Mouse (Mus musculus): ENCODE data around the gene Dda1. TPM values are rescaled to one million over a fixed set of nuclear protein-coding genes. Genes with fewer than 3 reads are reported as not detected.

The Dda1 gene
- total RNA-seq, 2 experiments from 2014 or later = 128 to 130 TPM

- DNase-seq (ENCODE audit: low spot score in 2 of 2) = no peak
These were observed 1.8 kb upstream of the Dda1 start for GRCm38 (mm10) chr8:71467201-71467600.

- DNase-seq (ENCODE audit: low spot score in 2 of 2) = no peak
These were observed 998 bp upstream of the Dda1 start for GRCm38 (mm10) chr8:71468001-71468400.

- peak; percentile 62 to 74 for DNase-seq (ENCODE audit: low spot score in 2 of 2)
These were observed 412 bp downstream of the Dda1 start for GRCm38 (mm10) chr8:71469411-71469810.

DNA sequence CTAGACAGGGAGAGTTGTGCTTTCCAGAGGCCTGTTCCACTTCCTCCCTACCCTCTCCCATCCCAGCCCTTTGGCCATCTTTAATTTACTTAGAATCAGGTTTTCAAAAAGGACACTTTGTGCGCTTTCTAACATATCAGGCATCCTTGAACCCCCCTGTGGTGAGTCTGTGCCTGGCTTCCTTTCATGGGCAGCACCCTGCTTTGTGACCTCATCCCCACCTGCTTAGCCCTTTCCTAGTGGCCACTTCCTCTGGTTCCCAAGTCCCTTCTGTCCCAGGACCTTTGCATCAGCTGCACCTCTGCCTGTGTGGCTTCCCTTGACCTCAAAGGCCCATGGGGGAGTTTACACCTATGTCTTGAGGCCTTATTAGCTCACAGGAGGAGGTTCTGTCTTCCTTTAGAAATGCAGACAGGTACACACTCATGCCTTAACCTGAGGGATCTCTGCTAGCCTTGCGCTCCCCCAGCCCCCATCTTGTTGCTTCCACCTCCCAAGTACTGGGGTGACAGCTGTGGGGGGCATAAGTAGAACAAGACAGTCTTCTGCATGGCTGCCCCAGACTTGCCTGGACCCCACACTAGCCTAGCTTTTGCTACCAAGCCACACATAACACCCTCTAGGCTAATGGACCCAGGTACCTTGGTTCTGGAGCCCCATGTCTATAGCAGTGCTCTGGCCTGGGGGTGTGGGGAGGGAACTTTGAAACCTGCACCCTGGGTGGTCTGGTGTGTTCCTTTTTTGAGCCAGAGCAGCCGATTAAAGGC is 1.3 kb downstream of the Dda1 start:
- DNase-seq (ENCODE audit: low spot score in 2 of 2) = peak in 1 of 2 experiments; percentile 13

- DNase-seq (ENCODE audit: low spot score in 2 of 2) = no peak
These were observed 1.9 kb downstream of the Dda1 start for GRCm38 (mm10) chr8:71470913-71471255.

DNA sequence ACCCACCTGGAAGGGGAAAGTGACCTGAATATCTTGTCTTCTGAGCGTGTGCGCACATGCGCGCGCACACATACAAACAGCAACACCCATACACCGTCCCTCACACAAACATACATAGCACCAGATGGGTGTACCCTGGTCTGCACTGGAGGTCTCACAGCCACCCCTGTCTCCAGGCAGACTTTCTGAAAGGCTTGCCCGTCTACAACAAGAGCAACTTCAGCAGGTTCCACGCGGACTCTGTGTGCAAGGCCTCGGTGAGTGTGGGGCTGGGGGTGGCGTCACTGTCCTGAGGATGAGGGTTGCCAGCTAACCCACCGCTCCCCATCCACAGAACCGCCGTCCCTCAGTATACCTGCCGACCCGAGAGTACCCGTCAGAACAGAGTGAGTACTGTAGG is 2.9 kb downstream of the Dda1 start:
- DNase-seq (ENCODE audit: low spot score in 2 of 2) = no peak

DNA sequence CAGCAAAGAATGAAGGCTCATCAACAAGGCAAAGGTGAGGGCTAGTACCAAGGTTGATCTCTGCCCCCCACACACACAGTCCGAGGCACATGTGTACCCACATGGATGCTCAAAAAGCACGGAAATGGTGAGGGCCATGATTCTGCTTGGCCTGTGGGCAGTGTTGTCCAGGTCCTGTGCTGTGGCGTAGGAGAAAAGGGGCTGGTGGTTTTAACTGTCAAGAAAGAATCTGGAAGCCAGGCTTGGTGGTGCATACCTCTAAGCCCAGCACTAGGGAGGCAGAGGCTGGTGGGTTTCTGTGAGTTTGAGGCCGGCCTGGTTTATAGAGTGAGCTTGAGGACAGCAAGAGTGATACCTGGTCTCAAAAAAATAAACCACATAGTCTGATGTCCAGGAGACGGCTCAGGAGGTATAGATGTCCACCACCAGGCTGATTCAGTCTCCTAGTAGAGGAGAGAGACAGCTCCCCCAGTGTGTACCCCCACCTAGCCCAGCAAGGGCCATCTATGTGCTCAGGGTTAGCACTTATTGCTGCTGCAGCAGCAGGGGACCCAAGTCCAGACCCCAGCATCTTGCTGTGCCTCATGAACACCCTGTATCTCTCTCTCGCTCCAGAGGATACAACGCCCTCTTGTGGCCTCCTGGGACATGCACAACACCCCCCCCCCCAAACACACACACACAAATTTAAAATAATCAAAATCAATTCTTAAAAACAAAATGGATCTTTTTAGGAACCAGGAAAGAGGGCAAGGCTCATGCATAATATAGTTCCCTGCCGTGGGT is 3.8 kb downstream of the Dda1 start:
- no peak for DNase-seq (ENCODE audit: low spot score in 2 of 2)

GRCm38 (mm10) chr8:71474344-71474743 is 5.3 kb downstream of the Dda1 start:
- no peak for DNase-seq (ENCODE audit: low spot score in 2 of 2)

DNA sequence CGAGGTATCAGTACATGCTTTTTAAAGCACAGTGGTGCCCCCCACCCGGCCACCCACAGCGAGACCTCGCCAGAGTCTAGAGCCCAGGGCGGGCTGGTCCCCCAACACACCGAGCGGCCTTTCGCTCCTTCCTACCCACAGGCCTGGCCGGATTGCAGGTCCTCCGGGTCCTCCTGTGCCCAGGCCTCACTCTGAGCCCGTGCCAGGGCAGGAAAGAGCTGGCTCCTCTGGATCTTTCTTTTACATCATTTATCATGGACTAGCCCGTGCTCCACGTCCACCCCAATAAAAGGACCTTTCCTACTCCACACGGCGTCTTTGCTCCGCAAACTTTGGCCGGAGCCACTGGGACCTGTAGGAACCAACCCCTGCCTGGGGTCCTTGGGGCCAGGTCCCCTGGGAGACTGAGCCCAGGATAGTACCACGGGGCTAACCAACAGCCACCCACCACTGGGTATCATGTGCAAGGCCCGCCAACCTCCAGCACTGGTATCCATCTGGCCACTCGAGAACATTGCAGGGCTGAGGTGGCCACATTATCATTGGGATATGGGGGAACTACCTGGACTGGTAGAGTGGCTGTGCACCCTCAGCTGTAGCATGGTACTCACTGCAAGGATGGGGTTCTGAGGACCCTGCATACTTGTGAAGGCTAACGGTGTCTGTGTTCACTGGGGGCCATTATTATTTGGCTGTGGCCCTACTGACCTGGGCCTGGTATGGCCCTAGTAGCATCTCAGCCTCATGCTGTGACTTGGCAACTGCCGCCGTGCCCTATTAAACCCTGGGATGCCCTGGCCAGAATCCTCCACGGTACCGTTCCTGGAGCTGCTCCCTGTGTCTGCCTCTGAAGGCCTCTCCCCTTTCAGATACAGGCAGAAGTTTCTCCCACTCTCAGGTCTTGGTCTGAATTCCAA is 6.0 kb downstream of the Dda1 start:
- peak in 1 of 2 experiments; percentile 42 for DNase-seq (ENCODE audit: low spot score in 2 of 2)

DNA sequence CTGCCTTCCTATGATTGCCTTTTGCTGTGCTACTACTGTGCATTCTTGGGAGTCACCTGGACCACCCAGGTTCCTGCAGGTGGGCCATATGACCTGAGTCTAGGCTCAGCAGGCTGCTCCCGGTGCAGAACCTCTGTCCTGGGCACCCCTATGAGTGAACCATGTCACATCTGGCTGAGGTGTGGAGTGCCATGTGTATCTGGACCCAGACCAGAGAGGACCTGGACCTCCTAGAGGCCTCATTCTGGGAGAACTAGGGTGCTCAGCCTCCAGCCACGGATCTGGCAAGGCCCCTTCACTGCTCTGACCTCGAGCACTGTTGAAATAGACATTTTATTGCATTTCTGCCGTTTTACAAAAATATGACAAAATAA is 6.7 kb downstream of the Dda1 start:
- DNase-seq (ENCODE audit: low spot score in 2 of 2) = peak in 1 of 2 experiments; percentile 39

GRCm38 (mm10) chr8:71476099-71476940 is 7.3 kb downstream of the Dda1 start:
- peak; percentile 80 to 89 for DNase-seq (ENCODE audit: low spot score in 2 of 2)

- peak; percentile 55 to 57 for DNase-seq (ENCODE audit: low spot score in 2 of 2)
These were observed 8.3 kb downstream of the Dda1 start for GRCm38 (mm10) chr8:71477196-71477845.

GRCm38 (mm10) chr8:71478943-71479342 is 9.9 kb downstream of the Dda1 start:
- DNase-seq (ENCODE audit: low spot score in 2 of 2) = no peak

DNA sequence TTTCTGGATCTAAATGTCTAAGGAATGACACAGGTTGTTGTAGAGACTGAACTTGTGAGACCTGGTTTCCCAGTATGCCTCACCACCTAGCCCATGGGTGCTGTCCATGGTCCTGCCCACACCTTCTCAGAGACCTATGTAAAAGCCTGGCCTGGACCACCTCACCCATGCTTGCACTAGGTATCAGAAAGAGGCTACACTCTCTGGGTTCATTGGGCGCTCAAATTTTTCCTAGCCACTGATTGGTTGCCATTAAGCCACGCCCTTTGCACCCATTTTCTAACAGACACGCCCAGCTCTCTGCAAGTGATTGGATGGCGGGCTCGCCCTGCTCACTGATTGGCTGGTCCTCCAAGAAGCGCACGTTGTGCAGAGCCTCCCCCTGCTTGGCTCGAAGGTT is 14.9 kb downstream of the Dda1 start:
- no peak for DNase-seq (ENCODE audit: low spot score in 2 of 2)

DNA sequence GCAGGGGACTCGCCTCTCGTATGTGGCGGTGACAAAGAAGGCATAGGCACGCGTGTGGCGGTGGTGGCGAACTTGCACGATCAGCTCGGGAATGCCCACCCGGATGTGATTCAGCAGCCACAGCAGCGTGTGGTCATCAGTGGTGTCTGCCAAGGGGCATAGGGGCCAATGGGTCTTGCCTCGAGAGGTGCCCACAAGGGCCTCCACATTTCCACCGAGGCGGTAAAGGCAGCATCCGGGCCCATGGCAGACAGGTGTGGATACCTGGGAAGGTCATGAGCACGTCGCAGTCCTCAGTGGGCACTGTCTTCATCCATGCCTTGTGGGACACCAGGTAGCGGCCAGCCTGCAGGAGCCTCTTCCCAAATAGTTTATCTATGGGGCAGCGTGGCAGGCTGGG is 15.7 kb downstream of the Dda1 start:
- no peak for DNase-seq (ENCODE audit: low spot score in 2 of 2)

DNA sequence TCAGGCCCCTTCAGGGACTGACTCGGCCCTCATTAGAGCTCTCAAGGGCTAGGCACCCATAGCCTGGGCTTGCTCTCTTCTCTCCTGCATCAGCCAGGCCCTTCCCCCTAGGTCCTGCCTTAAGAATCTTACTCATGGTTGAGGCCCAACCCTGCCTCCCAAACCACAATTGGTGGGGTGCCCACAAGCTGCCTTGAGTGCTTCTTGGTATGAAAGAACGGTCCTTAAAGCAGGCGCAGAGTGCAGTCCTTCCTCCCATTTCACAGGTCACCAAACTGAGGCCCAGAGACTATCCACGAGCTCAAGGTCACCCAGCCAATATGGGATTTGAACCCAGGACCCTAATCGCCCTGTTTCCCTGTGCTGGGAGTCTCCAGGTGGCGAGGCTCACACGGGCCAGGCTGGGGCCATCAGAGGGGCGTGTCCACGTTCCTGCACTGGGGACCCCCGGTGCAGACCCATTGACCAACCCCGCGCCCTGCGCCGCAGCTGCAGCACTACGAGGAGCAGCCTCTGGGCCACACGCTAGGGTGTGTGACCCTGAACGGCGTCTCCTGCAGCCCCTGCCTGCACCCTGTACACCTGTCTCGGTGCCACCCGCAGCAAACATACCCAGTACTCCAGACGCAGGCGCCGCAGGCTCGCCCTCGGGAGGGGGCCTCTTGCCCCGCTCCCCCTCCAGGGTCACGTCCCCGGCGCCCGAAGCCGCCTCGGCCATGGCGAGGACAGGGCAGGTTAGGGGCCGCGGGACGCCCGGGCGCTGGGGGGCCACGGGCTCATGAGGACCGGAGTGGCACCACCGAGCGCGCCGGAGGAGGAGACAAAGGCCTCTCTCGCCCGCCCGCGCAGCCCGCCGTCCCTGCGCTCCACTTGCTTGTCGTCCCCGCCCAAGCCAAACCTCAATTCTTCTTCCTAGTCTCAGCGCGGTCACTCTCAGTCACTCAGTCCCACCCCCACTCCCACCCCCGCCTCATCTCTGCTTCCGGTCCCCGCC is 16.4 kb downstream of the Dda1 start, which contains the start of gene Ano8:
Ano8 (minus strand) TSS at position 822 of the 994 bp plus-strand sequence.
- peak; percentile 80 to 84 for DNase-seq (ENCODE audit: low spot score in 2 of 2)

DNA sequence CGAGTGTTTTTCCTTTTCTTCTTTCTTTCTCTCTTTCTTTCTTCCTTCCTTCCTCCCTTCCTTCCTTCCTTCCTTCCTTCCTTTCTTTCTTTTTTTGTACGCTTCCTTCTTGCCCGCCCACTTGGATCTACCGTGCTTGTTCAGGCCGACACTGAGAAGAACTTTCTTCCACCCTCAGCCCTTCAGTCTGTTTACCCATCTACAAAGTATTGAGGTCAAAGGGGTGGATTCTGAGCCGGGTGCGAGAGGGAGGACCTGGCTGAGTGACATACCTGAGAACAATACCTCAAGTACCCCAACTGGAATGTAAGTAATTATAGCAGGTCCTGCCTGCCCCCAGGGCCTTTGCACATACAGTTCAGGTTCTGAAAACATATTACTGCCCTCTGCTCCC is 17.1 kb downstream of the Dda1 start:
- no peak for DNase-seq (ENCODE audit: low spot score in 2 of 2)

DNA sequence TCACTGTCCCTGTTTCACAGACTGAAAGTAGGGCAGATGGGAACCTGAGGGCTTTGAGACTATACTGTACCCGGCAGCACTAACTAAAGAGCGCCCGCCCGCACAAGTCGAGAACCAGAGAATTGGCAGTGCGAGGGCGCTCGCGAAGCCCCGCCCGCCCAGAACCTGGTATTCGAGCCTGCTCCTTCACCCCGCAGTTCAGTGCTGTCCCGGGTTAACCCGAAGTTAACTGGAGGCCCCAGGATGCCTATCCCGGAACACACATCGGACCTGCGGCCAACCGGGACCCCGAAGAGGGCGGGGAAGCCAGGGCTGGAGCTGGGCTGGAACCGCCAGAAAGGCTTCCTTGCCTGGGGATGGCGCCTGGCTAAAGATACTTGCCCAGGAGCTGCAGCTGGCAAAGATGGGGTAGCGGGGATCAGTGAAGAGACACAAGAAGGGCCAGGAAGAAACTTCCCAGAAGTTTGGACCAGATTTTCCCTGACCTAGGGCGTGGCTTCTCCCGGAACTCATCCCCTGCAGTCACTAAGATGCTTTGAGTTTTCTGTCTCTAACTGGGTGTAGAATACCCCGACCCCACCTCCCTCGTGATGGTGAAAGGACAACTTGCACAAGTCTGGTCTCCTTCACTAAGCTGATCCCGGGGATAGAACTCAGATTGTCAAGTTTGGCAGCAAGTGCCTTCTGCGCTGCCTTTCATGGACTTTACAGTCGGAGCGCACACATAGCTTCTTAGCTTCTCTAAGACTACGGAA is 18.9 kb downstream of the Dda1 start, which contains the start of gene Gtpbp3:
Gtpbp3 (plus strand) TSS at position 413 of the 755 bp plus-strand sequence.
- DNase-seq (ENCODE audit: low spot score in 2 of 2) = peak; percentile 72 to 81
